Mouse (Mus musculus) ES-Bruce4 (cell line): ENCODE data around the gene Tor2a.

ENCODE experiments used
- CTCF ChIP-seq: IDR thresholded peaks from one replicate; pipeline ENCODE4 v1.8.1; 2011; ENCODE audit warnings: low read depth, low read length
- EP300 ChIP-seq: IDR thresholded peaks from 2 replicates; pipeline ENCODE4 v1.6.1; 2011; ENCODE audit warnings: low read depth, low read length; ENCODE audit not compliant: insufficient read depth
- POLR2A ChIP-seq: IDR thresholded peaks from one replicate; pipeline ENCODE4 v1.8.1; 2011; ENCODE audit warnings: low read length; ENCODE audit not compliant: insufficient read depth

- TF ChIP-seq CTCF (no peak), POLR2A (no peak), EP300 (no peak)
Observed at GRCm38 (mm10) chr2:32787176-32787575, 30.1 kb downstream of the Tor2a start.
